Mouse (Mus musculus) testis, postnatal 14 days (tissue): ENCODE results near the gene Dip2b.
A peak's percentile ranks its signal among the peaks of the same experiment; 100 is the strongest.

Source experiments
- DNase-seq: peaks from one replicate; pipeline ENCODE4 v3.0.0; 2021; ENCODE audit warnings: low spot score

Dip2b gene

GRCm38 (mm10) chr15:100219396-100219795 is 180.9 kb downstream of the Dip2b start:
- no peak for DNase-seq

GRCm38 (mm10) chr15:100220916-100221315 is 182.5 kb downstream of the Dip2b start:
- no peak for DNase-seq

- DNase-seq: no peak
These were observed 186.9 kb downstream of the Dip2b start for GRCm38 (mm10) chr15:100225381-100225780.

GRCm38 (mm10) chr15:100225891-100226290 is 187.4 kb downstream of the Dip2b start:
- DNase-seq: no peak

- DNase-seq: peak; percentile 62
These were observed 188.7 kb downstream of the Dip2b start for GRCm38 (mm10) chr15:100227031-100227662.

GRCm38 (mm10) chr15:100227663-100228534 is 189.4 kb downstream of the Dip2b start, which contains the start of gene Atf1:
Gene Atf1 (plus strand): TSS chr15:100227819.
- peak; percentile 92 for DNase-seq

GRCm38 (mm10) chr15:100228535-100229336 is 190.3 kb downstream of the Dip2b start:
- DNase-seq: no peak

GRCm38 (mm10) chr15:100230655-100231054 is 192.2 kb downstream of the Dip2b start:
- no peak for DNase-seq

GRCm38 (mm10) chr15:100231616-100232525 is 193.4 kb downstream of the Dip2b start:
- DNase-seq: no peak

- no peak for DNase-seq
These were observed 196.9 kb downstream of the Dip2b start for GRCm38 (mm10) chr15:100235208-100235965.

GRCm38 (mm10) chr15:100236952-100237351 is 198.5 kb downstream of the Dip2b start:
- DNase-seq: no peak

- DNase-seq: no peak
These were observed 203.3 kb downstream of the Dip2b start for GRCm38 (mm10) chr15:100241780-100242179.

- DNase-seq: no peak
These were observed 207.5 kb downstream of the Dip2b start for GRCm38 (mm10) chr15:100245951-100246350.

GRCm38 (mm10) chr15:100247296-100247695 is 208.8 kb downstream of the Dip2b start:
- no peak for DNase-seq

GRCm38 (mm10) chr15:100248665-100249433 is 210.4 kb downstream of the Dip2b start:
- DNase-seq: no peak

GRCm38 (mm10) chr15:100251153-100251780 is 212.8 kb downstream of the Dip2b start:
- no peak for DNase-seq

GRCm38 (mm10) chr15:100256386-100256785 is 217.9 kb downstream of the Dip2b start:
- DNase-seq: no peak

GRCm38 (mm10) chr15:100257305-100257704 is 218.8 kb downstream of the Dip2b start:
- no peak for DNase-seq
